Mouse (Mus musculus) bone marrow macrophage, adult 2 months (primary cell): ENCODE measurements around the gene Prkar1b.

Experiments used
- CTCF ChIP-seq: IDR thresholded peaks from 2 replicates; pipeline ENCODE4 v1.5.1; 2012; ENCODE audit warnings: low read depth, mild to moderate bottlenecking, low read length, moderate library complexity
- POLR2A ChIP-seq: IDR thresholded peaks from 2 replicates; pipeline ENCODE4 v1.6.1; 2012; ENCODE audit warnings: mild to moderate bottlenecking, low read depth, low read length, borderline replicate concordance

DNA sequence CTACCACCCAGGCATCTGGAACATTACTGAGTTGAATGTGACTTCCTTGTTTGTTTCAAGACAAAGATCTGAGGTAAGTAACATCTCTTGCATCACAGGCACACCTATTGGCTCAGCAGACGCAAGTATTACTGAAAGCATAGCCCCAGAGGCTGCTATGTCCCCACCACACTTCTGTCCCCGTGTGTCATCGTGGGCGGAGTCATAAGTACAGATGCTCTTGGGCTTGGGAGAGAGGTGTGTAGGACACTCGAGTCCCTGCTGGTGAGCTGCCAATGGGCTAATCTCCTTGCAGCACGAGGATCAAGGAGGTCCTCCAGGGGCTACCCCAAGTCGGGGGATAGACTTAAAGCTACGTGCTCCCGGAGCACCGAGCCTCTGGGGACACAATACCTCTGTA, 96.6 kb downstream of the Prkar1b start:
- TF ChIP-seq CTCF (no peak), POLR2A (no peak)
